Mouse (Mus musculus) midbrain, embryonic 15.5 days (tissue): ENCODE data around the gene Spaca9. TPM values are rescaled to one million over a fixed set of nuclear protein-coding genes. Genes with fewer than 3 reads are reported as not detected.

Source experiments
- ATAC-seq: fragments of 200-750 bp; cut with Nextera tagmentation; replicated peaks from 2 replicates; pipeline ENCODE4 v1.8.0; 2017; ENCODE audit warnings: moderate TSS enrichment
- H3K27ac ChIP-seq: fragments of 300-500 bp; sonication (generic); 2 replicates; pipeline ENCODE4 v1.5.1; 2015; ENCODE audit warnings: mild to moderate bottlenecking, inconsistent platforms
- H3K27me3 ChIP-seq: fragments of 300-500 bp; sonication (generic); replicated peaks from 2 replicates; pipeline ENCODE4 v1.6.1; 2015; ENCODE audit warnings: inconsistent platforms
- H3K36me3 ChIP-seq: fragments of 300-500 bp; sonication (generic); replicated peaks from 2 replicates; pipeline ENCODE4 v1.6.1; 2015; ENCODE audit warnings: inconsistent platforms
- H3K4me1 ChIP-seq: fragments of 300-500 bp; sonication (generic); 2 replicates; pipeline ENCODE4 v1.6.1; 2015; ENCODE audit warnings: inconsistent platforms
- H3K4me2 ChIP-seq: fragments of 300-500 bp; sonication (generic); 2 replicates; pipeline ENCODE4 v1.6.1; 2015; ENCODE audit warnings: inconsistent platforms, mild to moderate bottlenecking, moderate library complexity
- H3K4me3 ChIP-seq: fragments of 300-500 bp; sonication (generic); 2 replicates; pipeline ENCODE4 v1.5.1; 2015; ENCODE audit warnings: mild to moderate bottlenecking, inconsistent platforms
- H3K9ac ChIP-seq: fragments of 300-500 bp; sonication (generic); 2 replicates; pipeline ENCODE4 v1.6.1; 2015; ENCODE audit warnings: mild to moderate bottlenecking, inconsistent platforms
- H3K9me3 ChIP-seq: fragments of 300-500 bp; sonication (generic); 2 replicates; pipeline ENCODE4 v1.6.1; 2016; ENCODE audit warnings: inconsistent platforms
- WGBS: fragments of 180-500 bp; shearing (Covaris S2); methylation state at CpG from one replicate; pipeline ENCODE4 v1.1.7; 2015; ENCODE audit warnings: mixed read lengths; 5-methylcytosine and 5-hydroxymethylcytosine counted together
- microRNA-seq: library from miRNA; unstranded; fragments of <30 nt; microRNA quantifications from one replicate; pipeline ENCODE4, GENCODE M21; 2016
- polyA plus RNA-seq: library from polyadenylated mRNA; unstranded; fragments of >200 nt; fragmentation: Nextera tagmentation; extraction: Ambion mirVana; gene quantifications from 2 replicates; pipeline ENCODE4 v1.2.1, GENCODE M21; 2015

Spaca9 gene
- polyA plus RNA-seq, 1 experiment from 2014 or later = 2.2 TPM

DNA sequence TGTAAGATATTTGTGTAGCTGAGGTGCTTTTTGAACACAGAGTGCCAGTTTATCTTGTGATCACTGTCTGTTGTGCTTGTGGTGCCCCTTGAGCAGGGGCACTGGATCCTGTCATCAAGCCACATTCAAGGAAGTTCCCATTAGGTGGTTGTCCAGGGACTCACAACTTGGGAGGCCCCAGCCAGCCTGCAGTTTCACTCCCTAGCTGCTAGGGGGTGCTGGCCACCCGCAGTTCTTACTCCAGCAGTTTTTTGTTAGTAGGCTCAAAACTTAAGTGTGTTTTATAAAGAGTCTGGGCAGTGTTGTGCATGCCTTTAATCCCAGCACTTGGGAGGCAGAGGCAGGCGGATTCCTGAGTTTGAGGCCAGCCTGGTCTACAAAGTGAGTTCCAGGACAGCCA, 45.2 kb downstream of the Spaca9 start:
- Histone ChIP-seq H3K27me3 (no peaks in the 10 kb centered on the region), H3K9me3 (no peaks in the 10 kb centered on the region), H3K36me3 (peaks cover 39% of the 10 kb centered on the region), H3K4me1 (no peaks in the 10 kb centered on the region), H3K9ac (no peak overlapping the region), H3K27ac (no peak overlapping the region), H3K4me2 (no peak overlapping the region), H3K4me3 (no peak overlapping the region)
- ATAC-seq = no peak
- WGBS = 70% methylated on average over 2 of the region's 2 CpGs

- peaks cover 29% of the 10 kb centered on the region for H3K36me3 ChIP-seq
- no peaks in the 10 kb centered on the region for H3K4me1 ChIP-seq
- WGBS = 98% methylated on average over 7 of the region's 7 CpGs
- ATAC-seq = no peak
- no peak overlapping the region for H3K4me2 ChIP-seq
- no peaks in the 10 kb centered on the region for H3K9me3 ChIP-seq
- no peak overlapping the region for H3K4me3 ChIP-seq
- no peak overlapping the region for H3K27ac ChIP-seq
- no peaks in the 10 kb centered on the region for H3K27me3 ChIP-seq
- H3K9ac ChIP-seq = no peak overlapping the region
Measured at GRCm38 (mm10) chr2:28653351-28653750, 46.2 kb downstream of the Spaca9 start.

DNA sequence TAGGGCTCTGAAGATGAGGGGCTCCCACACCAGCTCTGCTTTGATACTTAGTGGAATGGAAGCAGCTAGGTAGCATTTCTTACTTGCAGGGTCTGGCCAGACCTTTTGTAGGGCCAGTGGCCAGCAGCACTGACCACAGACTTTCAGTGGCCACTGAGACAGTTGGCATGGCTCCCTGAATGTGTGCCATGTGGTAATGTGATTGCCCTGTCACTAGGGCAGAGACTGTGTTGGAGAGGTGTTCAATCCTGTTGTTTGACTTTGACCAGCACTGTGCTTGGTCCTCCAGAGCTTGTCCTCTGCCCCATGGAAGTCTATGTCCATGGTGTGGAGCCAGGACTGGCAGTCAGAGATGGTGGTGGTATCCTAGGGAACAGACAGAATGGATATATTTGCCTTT, 49.0 kb downstream of the Spaca9 start:
- Histone ChIP-seq H3K27ac (no peak overlapping the region), H3K36me3 (peaks cover 8% of the 10 kb centered on the region), H3K9ac (no peak overlapping the region), H3K4me3 (no peak overlapping the region), H3K4me2 (no peak overlapping the region), H3K27me3 (no peaks in the 10 kb centered on the region), H3K9me3 (no peaks in the 10 kb centered on the region), H3K4me1 (no peaks in the 10 kb centered on the region)
- no peak for ATAC-seq

DNA sequence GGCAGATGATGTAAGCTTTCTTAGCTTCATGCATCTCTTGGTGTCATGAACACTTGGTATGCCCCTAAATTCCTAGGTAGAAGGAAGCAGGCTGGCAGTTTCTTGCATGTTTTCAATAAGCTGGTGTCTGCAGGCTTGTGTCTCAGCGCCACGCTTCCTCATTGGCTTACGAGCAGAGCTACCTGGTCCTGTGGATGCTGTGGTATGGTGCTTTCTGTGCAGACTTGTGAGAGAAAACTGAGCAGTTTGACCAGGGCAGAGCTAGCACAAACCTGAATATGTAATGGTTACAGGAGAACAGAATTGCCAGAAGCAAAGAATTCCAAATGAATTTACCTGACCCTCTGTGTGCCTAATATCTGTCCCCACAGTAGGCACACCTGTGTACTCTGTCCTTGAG, 56.4 kb downstream of the Spaca9 start:
- peaks cover 33% of the 10 kb centered on the region for H3K4me1 ChIP-seq
- peak overlapping the region; percentile 75 for H3K4me2 ChIP-seq
- 88% methylated on average over 3 of the region's 3 CpGs for WGBS
- H3K4me3 ChIP-seq = peak overlapping the region; percentile 94
- H3K36me3 ChIP-seq = no peaks in the 10 kb centered on the region
- H3K27me3 ChIP-seq = no peaks in the 10 kb centered on the region
- no peak overlapping the region for H3K27ac ChIP-seq
- no peak for ATAC-seq
- no peaks in the 10 kb centered on the region for H3K9me3 ChIP-seq
- no peak overlapping the region for H3K9ac ChIP-seq

Small RNAs within 50 kb of the gene (microRNA-seq; reads per million reads assigned to microRNA genes)
- gene Mir3088 = 2.0 reads per million, percentile 3 among the genes with 10 or more reads in this experiment

Other genes with a start within 250 kb of the Spaca9 start
- gene 1700007K13Rik, start 233.4 kb downstream of the Spaca9 start, polyA plus RNA-seq = 2.4 and 2.9 TPM in 2 replicates
- 49.7 and 51.4 TPM in 2 replicates for gene Mrps2, start 231.7 kb downstream of the Spaca9 start, polyA plus RNA-seq
- gene Gbgt1, start 202.8 kb downstream of the Spaca9 start, polyA plus RNA-seq = 1.1 and 1.4 TPM in 2 replicates
- gene Gm10134, start 193.6 kb downstream of the Spaca9 start, polyA plus RNA-seq = 1.4 and 2.4 TPM in 2 replicates
- gene Ralgds, start 186.6 kb downstream of the Spaca9 start, polyA plus RNA-seq = 92.0 and 94.8 TPM in 2 replicates
- gene Cel, start 136.3 kb downstream of the Spaca9 start, polyA plus RNA-seq = 0.10 and 0.13 TPM in 2 replicates
- 48.2 and 49.2 TPM in 2 replicates for gene Gtf3c5, start 116.0 kb downstream of the Spaca9 start, polyA plus RNA-seq
- gene Gfi1b, start 77.7 kb downstream of the Spaca9 start, polyA plus RNA-seq = not detected in 2 replicates
- 38.6 and 40.3 TPM in 2 replicates for gene Tsc1, start 58.5 kb downstream of the Spaca9 start, polyA plus RNA-seq
- 4.1 and 4.4 TPM in 2 replicates for gene Ak8, start 437 bp upstream of the Spaca9 start, polyA plus RNA-seq
- 22.7 and 22.8 TPM in 2 replicates for gene Gtf3c4, start 140.6 kb upstream of the Spaca9 start, polyA plus RNA-seq
- 14.9 TPM in 2 replicates for gene Ddx31, start 140.7 kb upstream of the Spaca9 start, polyA plus RNA-seq
- gene Barhl1, start 216.9 kb upstream of the Spaca9 start, polyA plus RNA-seq = 53.5 and 77.8 TPM in 2 replicates